Mouse (Mus musculus): ENCODE measurements around the gene Anxa8. TPM values are rescaled to one million over a fixed set of nuclear protein-coding genes. Genes with fewer than 3 reads are reported as not detected.

Anxa8 gene
- polyA plus RNA-seq, 1 experiment from 2014 or later: 1.2 TPM

DNA sequence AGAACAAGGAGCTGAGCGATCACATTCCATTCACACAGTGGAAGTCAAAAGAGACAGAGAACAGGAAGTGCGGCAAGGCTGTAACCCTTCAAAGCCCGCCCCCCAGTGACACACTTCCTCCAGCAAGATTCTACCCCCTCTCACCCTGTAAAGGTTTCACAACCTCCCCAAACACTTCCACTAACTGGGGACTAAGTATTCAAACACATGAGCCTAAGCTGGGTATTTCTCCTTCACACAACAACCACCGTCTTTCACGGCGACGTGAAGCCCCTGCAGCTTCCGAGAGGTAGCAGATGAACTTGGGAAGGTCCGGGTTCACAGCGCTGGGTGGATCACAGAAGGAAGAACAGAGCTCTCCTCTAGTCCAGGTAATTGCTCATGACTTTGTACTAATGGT lies 57.1 kb downstream of the Anxa8 start:
- H3K27ac ChIP-seq (replicated peaks in 1 of 2; ENCODE audit: control insufficient read depth in 1 of 2, insufficient read depth in 1 of 2, low read depth in 2 of 2, low read length in 2 of 2): no peak overlapping the region
- no peak for ATAC-seq (ENCODE audit: insufficient number of reproducible peaks, insufficient read depth, low FRiP score, low read depth)
- H3K9ac ChIP-seq (ENCODE audit: low read length): no peak overlapping the region
- no peaks in the 10 kb centered on the region for H3K9me3 ChIP-seq (ENCODE audit: control insufficient read depth, low read length)
- H3K27me3 ChIP-seq (ENCODE audit: control insufficient read depth, insufficient read depth, low read length): no peaks in the 10 kb centered on the region
- H3K36me3 ChIP-seq (ENCODE audit: control insufficient read depth, insufficient read depth, low read length): no peaks in the 10 kb centered on the region
- 90% methylated on average over 10 of the region's 10 CpGs for WGBS
- H3K4me1 ChIP-seq (ENCODE audit: control insufficient read depth in 2 of 2, insufficient read depth in 2 of 2, low read length in 2 of 2): no peaks in the 10 kb centered on the region
- H3K4me2 ChIP-seq (ENCODE audit: low read length): no peak overlapping the region
- no peak overlapping the region for H3K4me3 ChIP-seq (ENCODE audit: control insufficient read depth in 1 of 2, insufficient read depth in 1 of 2, low read depth in 1 of 2, low read length in 2 of 2)

Other genes starting within 250 kb of the Anxa8 start
- 0.93 and 2.7 TPM in 2 replicates for gene Gdf10, start 162.4 kb upstream of the Anxa8 start, polyA plus RNA-seq (2014; fragmentation: Nextera tagmentation; extraction: Ambion mirVana)
- 0.22 TPM in 1 of 2 replicates, not detected in the other for gene Gdf2, start 144.9 kb upstream of the Anxa8 start, polyA plus RNA-seq (2014; fragmentation: Nextera tagmentation; extraction: Ambion mirVana)
- gene Rbp3, start 132.0 kb upstream of the Anxa8 start, polyA plus RNA-seq (2014; fragmentation: Nextera tagmentation; extraction: Ambion mirVana): not detected in 2 replicates
- not detected in 2 replicates for gene Zfp488, start 107.2 kb upstream of the Anxa8 start, polyA plus RNA-seq (2014; fragmentation: Nextera tagmentation; extraction: Ambion mirVana)
- not detected in 2 replicates for gene Gm30083, start 70.8 kb upstream of the Anxa8 start, polyA plus RNA-seq (2014; fragmentation: Nextera tagmentation; extraction: Ambion mirVana)
- not detected in 2 replicates for gene Gm5460, start 69.2 kb upstream of the Anxa8 start, polyA plus RNA-seq (2014; fragmentation: Nextera tagmentation; extraction: Ambion mirVana)
- gene Antxrl, start 33.3 kb upstream of the Anxa8 start, polyA plus RNA-seq (2014; fragmentation: Nextera tagmentation; extraction: Ambion mirVana): not detected in 2 replicates
- gene A630023A22Rik, start 16.8 kb downstream of the Anxa8 start, polyA plus RNA-seq (2014; fragmentation: Nextera tagmentation; extraction: Ambion mirVana): not detected in 2 replicates
- gene Npy4r, start 66.5 kb downstream of the Anxa8 start, polyA plus RNA-seq (2014; fragmentation: Nextera tagmentation; extraction: Ambion mirVana): 0.05 and 0.16 TPM in 2 replicates
- 0.08 and 0.20 TPM in 2 replicates for gene Gprin2, start 115.7 kb downstream of the Anxa8 start, polyA plus RNA-seq (2014; fragmentation: Nextera tagmentation; extraction: Ambion mirVana)
- 0.13 and 0.23 TPM in 2 replicates for gene Syt15, start 133.6 kb downstream of the Anxa8 start, polyA plus RNA-seq (2014; fragmentation: Nextera tagmentation; extraction: Ambion mirVana)
- 7.1 and 7.3 TPM in 2 replicates for gene Shld2, start 224.5 kb downstream of the Anxa8 start, polyA plus RNA-seq (2014; fragmentation: Nextera tagmentation; extraction: Ambion mirVana)
- 65.4 and 68.0 TPM in 2 replicates for gene Glud1, start 224.7 kb downstream of the Anxa8 start, polyA plus RNA-seq (2014; fragmentation: Nextera tagmentation; extraction: Ambion mirVana)